Mouse (Mus musculus) frontal cortex, postnatal 10 days (tissue): Measurements from ENCODE around the gene Gpr176.

Experiments used
- DNase-seq, 2 experiments: peaks; one replicate each; pipeline ENCODE4 v3.0.0; 2022; ENCODE audit warnings: low spot score in 2 of 2, mixed read lengths in 1 of 2

Gpr176 gene

GRCm38 (mm10) chr2:118373572-118374279 lies 507 bp upstream of the Gpr176 start:
- peak; percentile 87 to 90 for DNase-seq

GRCm38 (mm10) chr2:118372561-118372900 lies 688 bp downstream of the Gpr176 start:
- no peak for DNase-seq

- no peak for DNase-seq
These were observed 1.4 kb downstream of the Gpr176 start for GRCm38 (mm10) chr2:118371841-118372240.

- no peak for DNase-seq
These were observed 18.0 kb downstream of the Gpr176 start for GRCm38 (mm10) chr2:118355138-118355719.

GRCm38 (mm10) chr2:118353916-118354403 lies 19.3 kb downstream of the Gpr176 start:
- DNase-seq, result no peak

GRCm38 (mm10) chr2:118353498-118353897 lies 19.7 kb downstream of the Gpr176 start:
- no peak for DNase-seq

GRCm38 (mm10) chr2:118345535-118345934 lies 27.7 kb downstream of the Gpr176 start:
- DNase-seq, result no peak

- no peak for DNase-seq
These were observed 29.3 kb downstream of the Gpr176 start for GRCm38 (mm10) chr2:118343897-118344296.

- no peak for DNase-seq
These were observed 31.9 kb downstream of the Gpr176 start for GRCm38 (mm10) chr2:118341295-118341694.

- DNase-seq, result no peak
These were observed 37.1 kb downstream of the Gpr176 start for GRCm38 (mm10) chr2:118336084-118336483.

- no peak for DNase-seq
These were observed 50.6 kb downstream of the Gpr176 start for GRCm38 (mm10) chr2:118322663-118323062.

GRCm38 (mm10) chr2:118321804-118322203 lies 51.4 kb downstream of the Gpr176 start:
- no peak for DNase-seq

GRCm38 (mm10) chr2:118321094-118321493 lies 52.1 kb downstream of the Gpr176 start:
- no peak for DNase-seq

GRCm38 (mm10) chr2:118320519-118320918 lies 52.7 kb downstream of the Gpr176 start:
- no peak for DNase-seq

- DNase-seq, result no peak
These were observed 54.0 kb downstream of the Gpr176 start for GRCm38 (mm10) chr2:118319176-118319575.

- DNase-seq, result no peak
These were observed 56.3 kb downstream of the Gpr176 start for GRCm38 (mm10) chr2:118316939-118317338.

GRCm38 (mm10) chr2:118315656-118316402 lies 57.4 kb downstream of the Gpr176 start:
- DNase-seq, result no peak

- no peak for DNase-seq
These were observed 65.7 kb downstream of the Gpr176 start for GRCm38 (mm10) chr2:118307561-118307960.

GRCm38 (mm10) chr2:118306966-118307365 lies 66.3 kb downstream of the Gpr176 start:
- DNase-seq, result no peak

- DNase-seq, result no peak
These were observed 66.7 kb downstream of the Gpr176 start for GRCm38 (mm10) chr2:118306522-118306895.

- no peak for DNase-seq
These were observed 67.2 kb downstream of the Gpr176 start for GRCm38 (mm10) chr2:118305827-118306521.

GRCm38 (mm10) chr2:118303456-118303855 lies 69.8 kb downstream of the Gpr176 start:
- DNase-seq, result no peak
